Mouse (Mus musculus) erythroid progenitor cell, adult 5-6 weeks (primary cell): Measurements from ENCODE around the gene Hsh2d. TPM values are rescaled to one million over a fixed set of nuclear protein-coding genes. Genes with fewer than 3 reads are reported as not detected.

Source experiments
- ATAC-seq: replicated peaks from 2 replicates; pipeline ENCODE4 v1.8.0; 2016; ENCODE audit warnings: moderate number of reproducible peaks, mild to moderate bottlenecking, moderate TSS enrichment, inconsistent platforms; ENCODE audit not compliant: poor library complexity, low FRiP score, severe bottlenecking
- total RNA-seq, 2 experiments: library from RNA; stranded (forward) in 1 of 2; stranded (reverse) in 1 of 2; fragments of 150-400 nt in 1 of 2; fragments of 186-747, 209-891 nt in 1 of 2; gene quantifications; 2 replicates each; pipeline versions ENCODE4 v1.2.3 to v1.2.4; 2015 to 2017; ENCODE audit warnings: low replicate concordance in 2 of 2

Hsh2d gene
- 1.4 and 4.6 TPM in 2 replicates for total RNA-seq (2015; ENCODE audit: low replicate concordance)
- 0.64 TPM in 1 of 2 replicates, not detected in the other for total RNA-seq (2017; ENCODE audit: low replicate concordance)

- peak; percentile 92 for ATAC-seq
These were observed at the start of gene Hsh2d for GRCm38 (mm10) chr8:72189417-72190214. Hsh2d (plus strand) TSS chr8:72189638.

GRCm38 (mm10) chr8:72143256-72143824, 46.1 kb upstream of the Hsh2d start:
- ATAC-seq: no peak

- no peak for ATAC-seq
These were observed 45.0 kb upstream of the Hsh2d start for GRCm38 (mm10) chr8:72144345-72144975.

- ATAC-seq: no peak
These were observed 43.9 kb upstream of the Hsh2d start for GRCm38 (mm10) chr8:72145511-72145910.

- ATAC-seq: no peak
These were observed 43.4 kb upstream of the Hsh2d start for GRCm38 (mm10) chr8:72146056-72146455.

- ATAC-seq: no peak
These were observed 42.9 kb upstream of the Hsh2d start for GRCm38 (mm10) chr8:72146556-72146955.

GRCm38 (mm10) chr8:72147266-72147665, 42.2 kb upstream of the Hsh2d start:
- ATAC-seq: no peak

GRCm38 (mm10) chr8:72149056-72149455, 40.4 kb upstream of the Hsh2d start:
- no peak for ATAC-seq

- ATAC-seq: no peak
These were observed 37.9 kb upstream of the Hsh2d start for GRCm38 (mm10) chr8:72151418-72152078.

GRCm38 (mm10) chr8:72153382-72153781, 36.1 kb upstream of the Hsh2d start:
- no peak for ATAC-seq

- no peak for ATAC-seq
These were observed 31.3 kb upstream of the Hsh2d start for GRCm38 (mm10) chr8:72158096-72158495.

- no peak for ATAC-seq
These were observed 30.7 kb upstream of the Hsh2d start for GRCm38 (mm10) chr8:72158726-72159125.

GRCm38 (mm10) chr8:72160007-72160406, 29.4 kb upstream of the Hsh2d start:
- ATAC-seq: no peak

GRCm38 (mm10) chr8:72160707-72161697, 28.4 kb upstream of the Hsh2d start, which contains the start of gene Rab8a:
Rab8a (plus strand) TSS chr8:72161200.
- ATAC-seq: peak; percentile 91

- ATAC-seq: no peak
These were observed 26.6 kb upstream of the Hsh2d start for GRCm38 (mm10) chr8:72162821-72163220.

GRCm38 (mm10) chr8:72169098-72169668, 20.3 kb upstream of the Hsh2d start:
- no peak for ATAC-seq

- ATAC-seq: no peak
These were observed 19.7 kb upstream of the Hsh2d start for GRCm38 (mm10) chr8:72169681-72170249.

GRCm38 (mm10) chr8:72177346-72177925, 12.0 kb upstream of the Hsh2d start:
- ATAC-seq: 0 out of 2 replicates have a peak, but pooled peaks have one; percentile 50
